Mouse (Mus musculus): ENCODE measurements around the gene Usp29.

DNA sequence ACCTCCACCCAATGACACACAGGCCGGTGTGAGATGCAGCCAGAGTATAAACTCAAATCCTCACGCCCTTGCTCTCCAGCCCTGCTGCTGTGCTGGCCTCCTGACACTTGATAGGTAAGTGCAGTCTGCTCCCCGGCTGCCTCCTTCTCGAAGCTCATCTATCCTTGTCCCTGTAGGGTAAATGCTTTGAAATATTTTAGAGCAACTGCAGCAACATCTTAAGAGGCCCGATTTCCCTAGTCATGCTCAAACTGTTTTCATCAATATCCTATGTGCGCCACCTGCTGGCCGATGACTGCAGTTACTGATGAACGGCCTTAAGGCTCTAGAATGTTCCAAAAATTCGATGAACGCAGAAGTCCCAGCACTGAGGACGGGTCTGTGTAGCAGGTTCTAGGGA is 206.7 kb downstream of the Usp29 start:
- peak; percentile 72 for TF ChIP-seq CTCF (IDR thresholded peaks at IDR 0.05; ENCODE audit: extremely low read depth, insufficient read depth, low read length)
- no peak for TF ChIP-seq POLR2A (IDR thresholded peaks at IDR 0.05; ENCODE audit: extremely low read depth, insufficient read depth, low read length)

Data from cortical plate, adult 2 months (tissue).